Mouse (Mus musculus) Patski (cell line): ENCODE measurements around the gene Slc15a2. TPM values are rescaled to one million over a fixed set of nuclear protein-coding genes. Genes with fewer than 3 reads are reported as not detected.

Source experiments
- ATAC-seq: fragments of 100-300 bp; one replicate; pipeline ENCODE4 v1.8.0; 2021
- CTCF ChIA-PET: fragments of 350-600 bp; sonication (Branson Sonifier 250); formaldehyde crosslinking; loops from one replicate; lab custom pipeline; 2022; ENCODE audit warnings: inconsistent platforms; lab: Charles Lee
- POLR2A ChIA-PET: fragments of 350-600 bp; sonication (Branson Sonifier 250); formaldehyde crosslinking; loops from one replicate; lab custom pipeline; 2022; ENCODE audit warnings: antibody characterized with exemption, inconsistent platforms; lab: Charles Lee
- DNase-seq: peaks from one replicate; pipeline ENCODE4 v3.0.0-alpha.2; 2011; ENCODE audit warnings: low read depth, low spot score
- H3K27me3 ChIP-seq: fragments of 371-371 bp; one replicate; pipeline ENCODE4 v1.5.1; 2021
- CTCF ChIP-seq: fragments of 100-300 bp; IDR thresholded peaks from one replicate; pipeline ENCODE4 v1.5.1; 2021
- in situ Hi-C: fragments of 300-500 bp; cut with MboI; formaldehyde crosslinking; loops from 3 replicates; pipeline ENCODE4 v1.11.1; 2018; ENCODE audit warnings: low pct_unique_long_range_greater_than_20kb, mixed read lengths
- polyA plus RNA-seq: library from polyadenylated mRNA; unstranded; gene quantifications from one replicate; pipeline ENCODE4 v1.2.3, GENCODE M21; 2021

Slc15a2 gene
- polyA plus RNA-seq, 1 experiment from 2014 or later, result 0.30 TPM

GRCm38 (mm10) chr16:36770830-36771229, 13.9 kb downstream of the Slc15a2 start:
- DNase-seq, result peak; percentile 51
- ChIA-PET CTCF (interaction anchor here (0.7 to 1.1 kb wide), 5 partner anchors 12 to 264 kb away, joined by 3 read pairs; no protein-coding TSS in a partner anchor), POLR2A (no interaction called here)
- in situ Hi-C loops, result no loop called here
- peak; percentile 90 for ATAC-seq
- TF ChIP-seq CTCF, result no peak
- no peaks in the 10 kb centered on the region for H3K27me3 ChIP-seq

GRCm38 (mm10) chr16:36770191-36770771, 14.5 kb downstream of the Slc15a2 start:
- DNase-seq (no peak), ATAC-seq (no peak)
- in situ Hi-C loops, result no loop called here
- no peaks in the 10 kb centered on the region for H3K27me3 ChIP-seq
- CTCF ChIA-PET, result interaction anchor here (0.7 to 1.1 kb wide), 5 partner anchors 11 to 263 kb away, joined by 3 read pairs; no protein-coding TSS in a partner anchor
- POLR2A ChIA-PET, result no interaction called here
- no peak for TF ChIP-seq CTCF

- no peak for ATAC-seq
- CTCF ChIA-PET, result no interaction called here
- in situ Hi-C loops, result no loop called here
- TF ChIP-seq CTCF, result no peak
- POLR2A ChIA-PET, result interaction anchor here (0.6 kb wide), 1 partner anchor 30 kb away, joined by 3 read pairs; no protein-coding TSS in a partner anchor
- H3K27me3 ChIP-seq, result peaks cover 29% of the 10 kb centered on the region
- DNase-seq, result no peak
Measured at GRCm38 (mm10) chr16:36751979-36752378, 32.8 kb downstream of the Slc15a2 start.

- TF ChIP-seq CTCF, result no peak
- in situ Hi-C loops, result no loop called here
- no peak for DNase-seq
- ATAC-seq, result no peak
- H3K27me3 ChIP-seq, result peaks cover 43% of the 10 kb centered on the region
- ChIA-PET CTCF (no interaction called here), POLR2A (no interaction called here)
Measured at GRCm38 (mm10) chr16:36747767-36748166, 37.0 kb downstream of the Slc15a2 start.

GRCm38 (mm10) chr16:36747068-36747467, 37.7 kb downstream of the Slc15a2 start:
- peaks cover 39% of the 10 kb centered on the region for H3K27me3 ChIP-seq
- TF ChIP-seq CTCF, result no peak
- POLR2A ChIA-PET, result no interaction called here
- CTCF ChIA-PET, result no interaction called here
- in situ Hi-C loops, result no loop called here
- DNase-seq (no peak), ATAC-seq (no peak)

GRCm38 (mm10) chr16:36743580-36743979, 41.2 kb downstream of the Slc15a2 start:
- ChIA-PET POLR2A (no interaction called here), CTCF (no interaction called here)
- no peak for TF ChIP-seq CTCF
- in situ Hi-C loops, result no loop called here
- no peak for DNase-seq
- no peak for ATAC-seq
- H3K27me3 ChIP-seq, result peaks cover 41% of the 10 kb centered on the region

- ChIA-PET CTCF (interaction anchor here (0.8 to 1.0 kb wide), 2 partner anchors 11 to 38 kb away, joined by 3 read pairs; no protein-coding TSS in a partner anchor), POLR2A (no interaction called here)
- H3K27me3 ChIP-seq, result peaks cover 19% of the 10 kb centered on the region
- in situ Hi-C loops, result no loop called here
- no peak for DNase-seq
- no peak for ATAC-seq
- TF ChIP-seq CTCF, result no peak
Measured at GRCm38 (mm10) chr16:36739404-36739930, 45.3 kb downstream of the Slc15a2 start.

- no peak for DNase-seq
- ChIA-PET CTCF (interaction anchor here (0.6 kb wide), 1 partner anchor 67 kb away, joined by 3 read pairs; no protein-coding TSS in a partner anchor), POLR2A (no interaction called here)
- ATAC-seq, result no peak
- no peaks in the 10 kb centered on the region for H3K27me3 ChIP-seq
- TF ChIP-seq CTCF, result peak; percentile 27
- in situ Hi-C loops, result no loop called here
Measured at GRCm38 (mm10) chr16:36735421-36735820, 49.3 kb downstream of the Slc15a2 start.

GRCm38 (mm10) chr16:36733827-36734226, 50.9 kb downstream of the Slc15a2 start:
- H3K27me3 ChIP-seq, result peaks cover 8% of the 10 kb centered on the region
- DNase-seq (no peak), ATAC-seq (no peak)
- ChIA-PET POLR2A (interaction anchor here (0.7 kb wide), 1 partner anchor 76 kb away, joined by 4 read pairs; no protein-coding TSS in a partner anchor), CTCF (interaction anchor here (0.8 to 1.1 kb wide), 2 partner anchors 13 to 24 kb away, joined by 3 to 4 read pairs; no protein-coding TSS in a partner anchor)
- TF ChIP-seq CTCF, result no peak
- in situ Hi-C loops, result no loop called here

- CTCF ChIA-PET, result interaction anchor here (1.3 kb wide), 1 partner anchor 13 kb away, joined by 3 read pairs; no protein-coding TSS in a partner anchor
- in situ Hi-C loops, result no loop called here
- H3K27me3 ChIP-seq, result peaks cover 8% of the 10 kb centered on the region
- POLR2A ChIA-PET, result no interaction called here
- ATAC-seq (no peak), DNase-seq (no peak)
- TF ChIP-seq CTCF, result no peak
Measured at GRCm38 (mm10) chr16:36732572-36732971, 52.2 kb downstream of the Slc15a2 start.

GRCm38 (mm10) chr16:36728959-36729358, 55.8 kb downstream of the Slc15a2 start:
- no peak for ATAC-seq
- POLR2A ChIA-PET, result no interaction called here
- H3K27me3 ChIP-seq, result peaks cover 12% of the 10 kb centered on the region
- in situ Hi-C loops, result loop anchor here (5.0 to 10.0 kb wide), 2 partner anchors 83 to 266 kb away; partner anchors contain the start of gene Fbxo40
- no peak for DNase-seq
- no peak for TF ChIP-seq CTCF
- CTCF ChIA-PET, result no interaction called here
